Comparison of ENCODE assay signal across 8 mouse cellular contexts in the genomic region with DNA sequence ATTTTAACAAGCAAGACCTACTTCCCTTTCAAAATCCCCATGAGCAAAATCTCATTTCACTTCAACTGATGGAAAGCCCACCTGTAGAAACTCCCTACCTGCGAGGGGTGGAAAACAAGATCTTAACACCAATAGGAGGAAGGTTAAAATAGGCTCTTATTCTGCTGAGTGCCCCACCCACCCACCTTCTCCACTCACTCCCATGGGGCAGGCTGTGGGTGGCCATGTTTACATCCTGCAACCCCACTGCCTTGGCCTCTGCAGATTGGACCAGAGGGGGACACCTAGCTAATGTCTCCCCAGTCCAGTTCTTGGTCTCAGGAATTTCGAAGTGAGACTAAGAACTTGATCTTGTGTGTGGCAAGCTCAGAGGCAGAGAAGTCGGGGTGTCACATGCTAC. TPM values are rescaled to one million over a fixed set of nuclear protein-coding genes. Genes with fewer than 3 reads are reported as not detected.
DNase-seq lines count a peak whose midpoint lies in the region; ATAC-seq lines count a peak whose summit lies in the region.

No protein-coding gene starts in this region.

- 0 out of 2 replicates have a peak, but pooled peaks cover 6% of the 10 kb centered on the region for H3K9me3 ChIP-seq in heart, embryonic 14.5 days (ENCODE audit: control insufficient read depth, low read length)
- H3K9me3 ChIP-seq in hindbrain, embryonic 15.5 days = no peaks in the 10 kb centered on the region

- 73% methylated on average over 3 of the region's 3 CpGs for WGBS in heart, embryonic 14.5 days
- WGBS in hindbrain, embryonic 15.5 days = 71% methylated on average over 3 of the region's 3 CpGs

- peaks cover 2 to 9% of the 10 kb centered on the region in 2 experiments; a peak in 2 of 4 replicates for H3K4me1 ChIP-seq in heart, embryonic 14.5 days (ENCODE audit: control insufficient read depth in 2 of 2, insufficient read depth in 2 of 2, low read length in 2 of 2)
- H3K4me1 ChIP-seq in hindbrain, embryonic 15.5 days (replicated peaks) = peaks cover 15% of the 10 kb centered on the region

- no peak overlapping the region for H3K27ac ChIP-seq in heart, embryonic 14.5 days (replicated peaks in 1 of 2; ENCODE audit: control insufficient read depth in 1 of 2, insufficient read depth in 1 of 2, low read depth in 2 of 2, low read length in 2 of 2)
- H3K27ac ChIP-seq in hindbrain, embryonic 15.5 days (replicated peaks) = peak overlapping the region; percentile 69; the same call in 1 of the 2 replicates

- ATAC-seq in heart, embryonic 14.5 days (ENCODE audit: insufficient number of reproducible peaks, insufficient read depth, low FRiP score, low read depth) = no peak
- ATAC-seq in hindbrain, embryonic 15.5 days (ENCODE audit: low FRiP score, low read depth) = no peak

- peak overlapping the region; percentile 62 for H3K4me2 ChIP-seq in heart, embryonic 14.5 days (ENCODE audit: low read length)
- H3K4me2 ChIP-seq in hindbrain, embryonic 15.5 days = peak overlapping the region; percentile 53

- peak overlapping the region; percentile 27; the same call in 1 of the 2 replicates for H3K9ac ChIP-seq in heart, embryonic 14.5 days (ENCODE audit: low read length)
- no peak overlapping the region for H3K9ac ChIP-seq in hindbrain, embryonic 15.5 days

- no peaks in the 10 kb centered on the region for H3K27me3 ChIP-seq in heart, embryonic 14.5 days (ENCODE audit: control insufficient read depth, insufficient read depth, low read length)
- H3K27me3 ChIP-seq in hindbrain, embryonic 15.5 days = no peaks in the 10 kb centered on the region

- H3K36me3 ChIP-seq in heart, embryonic 14.5 days (ENCODE audit: control insufficient read depth, insufficient read depth, low read length) = no peaks in the 10 kb centered on the region
- H3K36me3 ChIP-seq in hindbrain, embryonic 15.5 days = no peaks in the 10 kb centered on the region

- DNase-seq in heart, adult 9 months (ENCODE audit: low spot score in 2 of 2) = no peak
- DNase-seq in lung, postnatal 25 days (ENCODE audit: low spot score) = peak; percentile 13
- DNase-seq in lung, postnatal 10 days = no peak
- peak; percentile 78 for DNase-seq in spleen, postnatal 36 days (ENCODE audit: low spot score in 2 of 2)
- no peak for DNase-seq in right cerebral cortex, postnatal 4 days
- DNase-seq in ovary, postnatal 10 days (ENCODE audit: low spot score) = no peak

- peak overlapping the region in 1 of 2 experiments; percentile 21; a peak in 1 of 4 replicates for H3K4me3 ChIP-seq in heart, embryonic 14.5 days (ENCODE audit: control insufficient read depth in 1 of 2, insufficient read depth in 1 of 2, low read depth in 1 of 2, low read length in 2 of 2)
- peak overlapping the region; percentile 30 for H3K4me3 ChIP-seq in hindbrain, embryonic 15.5 days

RNA-seq across cellular contexts. Expression of gene Gorasp2, which starts 31.5 kb away (rescaled TPM):
- polyA plus RNA-seq in heart, embryonic 14.5 days (2014; fragmentation: Nextera tagmentation; extraction: Ambion mirVana) = 138 and 140 TPM in 2 replicates
- 134 and 144 TPM in 2 replicates for polyA plus RNA-seq in hindbrain, embryonic 15.5 days (2015; fragmentation: Nextera tagmentation; extraction: Ambion mirVana)

RNA-seq across cellular contexts. Expression of gene Gm26558, which starts 32.0 kb away (rescaled TPM):
- polyA plus RNA-seq in heart, embryonic 14.5 days (2014; fragmentation: Nextera tagmentation; extraction: Ambion mirVana) = 3.9 and 4.4 TPM in 2 replicates
- polyA plus RNA-seq in hindbrain, embryonic 15.5 days (2015; fragmentation: Nextera tagmentation; extraction: Ambion mirVana) = 2.6 and 3.5 TPM in 2 replicates

Comparison
In these comparisons a context has a peak if more than half of its experiments do, and no peak if none do; other contexts are left out.
1. DNase-seq: peak in lung, postnatal 25 days (single experiment) and spleen, postnatal 36 days (2 of 2); none in heart, adult 9 months (0 of 2), lung, postnatal 10 days (single experiment), right cerebral cortex, postnatal 4 days (single experiment) and ovary, postnatal 10 days (single experiment).